Mouse (Mus musculus) midbrain, embryonic 16.5 days (tissue): ENCODE measurements around the gene Fars2. TPM values are rescaled to one million over a fixed set of nuclear protein-coding genes. Genes with fewer than 3 reads are reported as not detected.

Source experiments
- ATAC-seq: fragments of 200-750 bp; cut with Nextera tagmentation; 2 replicates; pipeline ENCODE4 v1.8.0; 2017; ENCODE audit warnings: moderate TSS enrichment
- H3K27ac ChIP-seq: fragments of 300-500 bp; sonication (generic); 2 replicates; pipeline ENCODE4 v1.5.1; 2014; ENCODE audit warnings: mild to moderate bottlenecking, low read length, mixed read lengths
- H3K27me3 ChIP-seq: fragments of 300-500 bp; sonication (generic); 2 replicates; pipeline ENCODE4 v1.6.1; 2014; ENCODE audit warnings: low read depth, low read length, mixed read lengths; ENCODE audit not compliant: control insufficient read depth, insufficient read depth
- H3K36me3 ChIP-seq: fragments of 300-500 bp; sonication (generic); 2 replicates; pipeline ENCODE4 v1.6.1; 2014; ENCODE audit warnings: mild to moderate bottlenecking, low read length, moderate library complexity, mixed read lengths; ENCODE audit not compliant: control insufficient read depth, insufficient read depth
- H3K4me1 ChIP-seq: fragments of 300-500 bp; sonication (generic); 2 replicates; pipeline ENCODE4 v1.6.1; 2014; ENCODE audit warnings: mild to moderate bottlenecking, low read length, mixed read lengths; ENCODE audit not compliant: control insufficient read depth, insufficient read depth
- H3K4me2 ChIP-seq: fragments of 300-500 bp; sonication (generic); 2 replicates; pipeline ENCODE4 v1.6.1; 2014; ENCODE audit warnings: mild to moderate bottlenecking, low read length, mixed read lengths
- H3K4me3 ChIP-seq: fragments of 300-500 bp; sonication (generic); 2 replicates; pipeline ENCODE4 v1.5.1; 2014; ENCODE audit warnings: low read depth, mild to moderate bottlenecking, low read length, moderate library complexity, mixed read lengths
- H3K9ac ChIP-seq: fragments of 300-500 bp; sonication (generic); 2 replicates; pipeline ENCODE4 v1.6.1; 2014; ENCODE audit warnings: low read depth, low read length, mixed read lengths
- H3K9me3 ChIP-seq: fragments of 300-500 bp; sonication (generic); replicated peaks from 2 replicates; pipeline ENCODE4 v1.6.1; 2014; ENCODE audit warnings: mild to moderate bottlenecking, low read length, mixed read lengths; ENCODE audit not compliant: control insufficient read depth, poor library complexity, severe bottlenecking
- WGBS: fragments of 180-500 bp; shearing (Covaris S2); extraction: QIAGEN DNeasy Blood & Tissue Kit; methylation state at CpG from one replicate; pipeline ENCODE4 v1.1.7; 2014; 5-methylcytosine and 5-hydroxymethylcytosine counted together
- polyA plus RNA-seq: library from polyadenylated mRNA; unstranded; fragments of >200 nt; fragmentation: Nextera tagmentation; extraction: Ambion mirVana; gene quantifications from 2 replicates; pipeline ENCODE4 v1.2.1, GENCODE M21; 2015

Fars2 gene
- polyA plus RNA-seq, 1 experiment from 2014 or later = 29.1 TPM

DNA sequence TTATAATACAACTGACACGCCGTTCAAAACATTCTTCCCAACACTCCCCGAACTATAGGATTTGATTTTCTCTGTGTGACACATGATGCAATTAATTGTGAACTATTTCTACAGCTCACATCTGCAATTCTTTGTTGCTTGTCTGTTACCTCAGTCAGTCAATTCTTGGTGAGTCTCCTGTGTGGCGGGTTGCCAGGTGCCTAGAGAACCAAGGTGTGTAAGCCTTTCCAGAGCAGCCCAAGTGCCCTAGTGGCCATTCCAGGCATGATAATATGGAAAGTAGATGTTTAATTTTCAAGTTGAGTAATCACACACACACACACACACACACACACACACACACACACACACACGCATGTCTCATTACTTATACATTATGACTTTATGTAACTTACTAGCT lies 147.2 kb downstream of the Fars2 start:
- no peaks in the 10 kb centered on the region for H3K36me3 ChIP-seq
- no peak overlapping the region for H3K9ac ChIP-seq
- H3K4me3 ChIP-seq = no peak overlapping the region
- no peak overlapping the region for H3K4me2 ChIP-seq
- peaks cover 10% of the 10 kb centered on the region for H3K4me1 ChIP-seq
- no peak for ATAC-seq
- H3K27ac ChIP-seq = peak overlapping the region; percentile 17; the same call in 1 of the 2 replicates
- H3K27me3 ChIP-seq = no peaks in the 10 kb centered on the region
- no peaks in the 10 kb centered on the region; the same call in 1 of the 2 replicates for H3K9me3 ChIP-seq
- 91% methylated on average over 5 of the region's 5 CpGs for WGBS

DNA sequence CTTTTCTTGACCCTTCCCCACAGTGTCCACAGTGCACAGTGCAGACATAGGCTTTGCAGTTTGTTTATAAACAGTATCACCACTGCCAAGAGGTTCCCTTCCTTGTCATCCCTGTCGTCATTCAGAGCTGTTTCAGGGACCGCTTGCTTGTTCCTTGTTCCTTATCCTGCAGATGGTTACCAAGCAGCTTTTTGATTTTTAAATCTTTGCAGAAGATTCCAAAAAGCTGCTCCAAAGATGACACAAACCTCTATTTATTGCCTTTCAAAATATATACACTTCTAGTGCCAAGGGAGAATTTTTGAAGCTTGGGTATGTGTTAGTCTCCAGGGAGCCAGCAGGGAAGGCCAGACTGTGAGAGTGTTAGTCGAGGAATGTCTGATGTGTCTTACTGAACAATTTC lies 148.1 kb downstream of the Fars2 start:
- Histone ChIP-seq H3K36me3 (no peaks in the 10 kb centered on the region), H3K4me2 (no peak overlapping the region), H3K9me3 (no peaks in the 10 kb centered on the region), H3K27ac (no peak overlapping the region), H3K27me3 (no peaks in the 10 kb centered on the region), H3K4me3 (no peak overlapping the region), H3K9ac (no peak overlapping the region), H3K4me1 (peaks cover 10% of the 10 kb centered on the region)
- 66% methylated on average over 3 of the region's 3 CpGs for WGBS
- ATAC-seq = no peak

DNA sequence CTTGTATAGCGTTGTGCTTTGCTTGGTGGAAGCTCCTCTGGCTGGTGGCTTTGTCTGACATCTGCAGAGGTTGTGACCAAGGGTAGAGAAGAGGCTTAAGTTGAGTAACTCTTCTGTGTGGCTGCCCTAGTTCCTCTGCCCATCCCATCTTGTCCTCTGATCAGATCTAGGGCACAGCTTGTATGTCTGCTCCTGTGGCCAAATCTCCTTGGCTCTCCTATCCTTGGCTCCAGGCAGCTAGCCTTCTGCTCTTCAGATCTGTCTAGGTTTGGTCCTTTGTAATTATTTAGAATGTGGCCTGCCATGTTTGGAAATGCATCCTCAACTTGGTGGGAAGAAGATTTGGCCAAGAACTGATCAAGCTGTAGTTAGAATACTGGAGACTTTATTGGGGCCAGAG lies 150.2 kb downstream of the Fars2 start:
- Histone ChIP-seq H3K9me3 (no peaks in the 10 kb centered on the region), H3K4me1 (peaks cover 10% of the 10 kb centered on the region), H3K27me3 (no peaks in the 10 kb centered on the region), H3K4me2 (no peak overlapping the region), H3K36me3 (no peaks in the 10 kb centered on the region), H3K27ac (no peak overlapping the region), H3K9ac (no peak overlapping the region), H3K4me3 (no peak overlapping the region)
- 89% methylated on average over 1 of the region's 1 CpGs for WGBS
- no peak for ATAC-seq

DNA sequence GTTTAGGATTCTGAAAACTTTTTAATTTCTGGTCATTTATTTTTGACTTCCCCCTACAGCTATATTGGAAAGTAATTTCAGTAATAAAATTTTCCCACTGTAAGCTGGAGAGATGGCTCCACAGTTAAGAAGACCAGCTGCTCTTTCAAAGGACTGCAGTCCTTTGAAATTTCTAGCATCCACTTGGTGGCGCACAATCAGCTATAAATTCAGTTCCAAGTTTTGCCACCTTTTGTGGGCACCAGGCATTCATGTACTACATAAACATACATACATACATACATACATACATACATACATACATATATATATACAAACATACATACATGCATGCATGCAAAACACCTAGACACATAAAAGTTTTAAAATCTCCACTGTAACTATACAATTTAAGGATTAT lies 153.7 kb downstream of the Fars2 start:
- ATAC-seq = no peak
- 89% methylated on average over 1 of the region's 1 CpGs for WGBS
- no peak overlapping the region for H3K27ac ChIP-seq

DNA sequence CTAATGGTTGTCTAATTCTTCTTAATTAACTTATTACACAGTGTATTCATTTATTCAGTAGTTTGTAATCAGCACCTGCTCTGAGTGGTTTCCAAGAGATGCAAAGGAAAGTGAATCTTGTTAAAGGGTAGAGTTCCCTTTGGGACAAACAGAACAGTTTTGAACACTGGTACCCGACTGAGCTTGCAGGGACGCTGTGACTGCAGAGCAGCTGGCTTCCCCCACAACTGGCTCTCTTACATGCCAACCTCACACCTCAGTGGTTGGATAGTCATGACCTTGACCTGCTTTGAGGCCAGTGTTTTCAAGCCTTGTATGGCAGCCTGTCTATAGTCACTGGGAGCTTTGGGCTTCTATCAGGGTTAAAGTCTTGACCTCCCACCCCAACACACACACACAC lies 156.3 kb downstream of the Fars2 start:
- H3K27me3 ChIP-seq = no peaks in the 10 kb centered on the region
- no peaks in the 10 kb centered on the region for H3K36me3 ChIP-seq
- ATAC-seq = no peak
- H3K4me3 ChIP-seq = no peak overlapping the region
- H3K4me2 ChIP-seq = no peak overlapping the region
- H3K4me1 ChIP-seq = no peaks in the 10 kb centered on the region
- 60% methylated on average over 2 of the region's 2 CpGs for WGBS
- H3K9me3 ChIP-seq = no peaks in the 10 kb centered on the region
- H3K27ac ChIP-seq = no peak overlapping the region
- H3K9ac ChIP-seq = no peak overlapping the region

More for the DNA sequence above, 153.7 kb downstream of the Fars2 start:
- Histone ChIP-seq H3K36me3 (no peaks in the 10 kb centered on the region), H3K27me3 (no peaks in the 10 kb centered on the region), H3K4me1 (no peaks in the 10 kb centered on the region), H3K9me3 (no peaks in the 10 kb centered on the region), H3K4me3 (no peak overlapping the region), H3K9ac (no peak overlapping the region), H3K4me2 (no peak overlapping the region)

DNA sequence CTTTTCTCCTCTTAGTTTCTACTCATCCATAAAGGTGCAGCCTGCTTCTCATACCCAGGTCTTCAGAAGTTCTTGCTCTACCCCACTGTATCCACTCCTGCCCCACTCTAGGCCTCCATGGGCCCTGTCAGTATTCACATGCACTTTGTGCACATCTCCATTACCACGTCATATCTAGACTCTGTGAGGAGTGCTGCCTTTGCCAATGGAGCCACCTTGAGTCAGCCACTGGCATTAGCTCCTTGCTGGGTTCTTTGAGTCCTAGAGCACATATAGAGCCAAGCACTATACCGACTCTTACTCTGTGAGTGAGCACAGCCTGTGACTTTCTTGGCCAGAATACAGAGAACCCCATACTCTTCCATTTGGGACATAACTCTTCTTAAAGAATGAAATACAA lies 159.0 kb downstream of the Fars2 start:
- WGBS = 88% methylated on average over 2 of the region's 2 CpGs
- no peak overlapping the region for H3K27ac ChIP-seq
- no peak overlapping the region for H3K9ac ChIP-seq
- H3K4me2 ChIP-seq = no peak overlapping the region
- H3K4me3 ChIP-seq = no peak overlapping the region
- H3K36me3 ChIP-seq = no peaks in the 10 kb centered on the region
- ATAC-seq = no peak
- no peaks in the 10 kb centered on the region for H3K9me3 ChIP-seq
- 0 out of 2 replicates have a peak, but pooled peaks cover 3% of the 10 kb centered on the region for H3K4me1 ChIP-seq
- no peaks in the 10 kb centered on the region for H3K27me3 ChIP-seq

DNA sequence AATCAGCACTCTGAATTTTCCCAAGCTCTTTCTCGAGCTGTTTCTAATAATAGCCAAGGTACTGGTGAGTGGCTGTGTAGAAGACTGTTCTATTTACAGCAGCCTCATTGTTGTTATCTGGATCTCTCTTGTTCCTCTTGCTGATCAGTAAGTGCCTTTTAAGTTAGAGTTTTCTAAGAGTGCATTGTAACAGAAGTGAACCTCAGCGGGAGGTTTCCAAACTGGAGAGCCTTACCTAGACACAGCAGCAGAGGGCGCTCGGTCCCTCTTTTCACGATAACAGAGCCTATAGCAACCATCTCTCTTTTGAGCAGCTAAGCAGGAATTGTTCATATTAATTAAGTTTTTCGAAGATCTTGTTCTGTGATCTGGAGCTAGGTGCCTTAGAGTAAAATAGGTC lies 164.8 kb downstream of the Fars2 start:
- H3K4me1 ChIP-seq = peaks cover 29% of the 10 kb centered on the region
- peak overlapping the region; percentile 32 for H3K4me2 ChIP-seq
- peak overlapping the region; percentile 86 for H3K27ac ChIP-seq
- 0% methylated on average over 6 of the region's 6 CpGs for WGBS
- no peaks in the 10 kb centered on the region for H3K9me3 ChIP-seq
- peak; percentile 69 for ATAC-seq
- H3K4me3 ChIP-seq = no peak overlapping the region
- no peaks in the 10 kb centered on the region for H3K36me3 ChIP-seq
- no peak overlapping the region for H3K9ac ChIP-seq
- peaks cover 2% of the 10 kb centered on the region; the same call in 1 of the 2 replicates for H3K27me3 ChIP-seq

DNA sequence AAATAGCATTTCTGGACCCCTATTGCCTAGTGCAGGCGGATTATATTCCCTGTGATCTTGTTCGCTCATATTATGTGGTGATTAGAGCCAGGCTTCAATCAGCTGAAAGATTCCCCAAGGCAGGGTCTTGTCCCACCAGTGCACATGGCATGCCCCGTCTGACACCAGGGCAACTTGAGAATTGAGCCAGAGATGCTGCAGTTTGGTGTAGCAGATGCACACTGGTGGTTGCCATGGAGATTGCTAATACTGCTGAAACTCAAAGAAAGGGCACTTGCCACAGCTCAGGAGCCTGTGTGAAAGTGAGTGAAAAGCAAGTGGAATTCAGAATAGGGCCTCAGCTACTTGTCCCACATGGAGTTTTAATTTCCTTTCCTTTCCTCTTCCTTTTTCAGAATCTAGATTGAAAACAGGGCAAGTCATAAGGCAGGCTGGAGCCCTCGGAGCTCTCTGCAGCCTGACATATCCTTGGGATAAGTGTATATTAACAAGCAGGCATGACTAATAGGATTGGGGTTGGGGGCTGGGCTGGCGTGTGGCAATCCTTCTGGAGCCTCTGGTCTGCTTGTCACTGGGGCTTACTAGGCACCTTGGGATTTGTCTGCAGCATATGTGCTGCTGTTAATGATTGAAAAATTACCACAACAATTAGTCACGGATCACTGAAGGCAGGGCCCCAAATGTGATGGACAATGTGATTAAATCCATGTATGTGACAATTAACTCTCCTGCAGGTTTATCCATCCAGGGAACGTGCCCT lies 165.8 kb downstream of the Fars2 start:
- peak; percentile 94 for ATAC-seq
- H3K36me3 ChIP-seq = no peaks in the 10 kb centered on the region
- 4% methylated on average over 7 of the region's 7 CpGs for WGBS
- H3K4me3 ChIP-seq = no peak overlapping the region
- peak overlapping the region; percentile 86 for H3K27ac ChIP-seq
- peaks cover 29% of the 10 kb centered on the region for H3K4me1 ChIP-seq
- peak overlapping the region; percentile 32 for H3K4me2 ChIP-seq
- H3K9me3 ChIP-seq = no peaks in the 10 kb centered on the region
- peaks cover 4% of the 10 kb centered on the region; the same call in 1 of the 2 replicates for H3K27me3 ChIP-seq
- peak overlapping the region; percentile 31 for H3K9ac ChIP-seq

DNA sequence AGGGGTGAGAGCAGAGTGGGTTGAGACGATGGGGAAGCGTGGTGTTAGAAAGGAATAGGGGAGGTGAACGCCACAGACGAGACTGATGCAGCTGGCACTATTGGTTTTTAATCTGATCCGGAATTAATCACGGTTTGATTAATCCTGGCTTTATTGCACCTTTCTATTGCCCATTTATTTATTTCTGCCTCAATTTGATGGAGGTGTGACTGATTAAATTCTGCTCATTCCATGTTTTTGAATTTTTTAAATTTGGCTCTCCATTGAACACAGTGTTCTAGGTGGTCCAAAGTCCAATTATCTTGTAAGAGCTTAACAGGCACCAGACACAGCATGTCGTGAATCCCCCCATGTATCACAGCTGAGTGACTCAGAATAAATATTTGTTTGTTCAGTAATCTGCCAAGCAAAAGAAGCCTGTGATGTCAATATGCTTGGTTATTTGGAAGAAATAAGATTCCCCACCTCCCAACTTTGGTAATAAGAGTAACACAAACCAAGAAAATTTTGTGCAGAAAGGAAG lies 166.4 kb downstream of the Fars2 start:
- Histone ChIP-seq H3K4me1 (peaks cover 29% of the 10 kb centered on the region), H3K36me3 (no peaks in the 10 kb centered on the region), H3K27ac (peak overlapping the region; percentile 86), H3K9me3 (no peaks in the 10 kb centered on the region), H3K27me3 (peaks cover 4% of the 10 kb centered on the region; the same call in 1 of the 2 replicates), H3K9ac (peak overlapping the region; percentile 31; the same call in 1 of the 2 replicates), H3K4me2 (peak overlapping the region; percentile 32), H3K4me3 (no peak overlapping the region)
- WGBS = 8% methylated on average over 7 of the region's 7 CpGs
- ATAC-seq = peak; percentile 73
